Mouse (Mus musculus): ENCODE measurements at regions not wholly inside any gene's neighbourhood (a gene's known extent, or its start where the extent isn't known, plus 50 kb on each side); places are given as distances from the start of the nearest gene placed in this dataset.

GRCm38 (mm10) chr15:67792822-67793221 lies 1292.1 kb upstream of the Lrrc6 start:
- TF ChIP-seq E2F4 (IDR thresholded peaks at IDR 0.05; ENCODE audit: insufficient read depth) (no peak), POLR2AphosphoS2 (IDR thresholded peaks at IDR 0.05; ENCODE audit: insufficient read length, low read depth) (no peak), POLR2A (IDR thresholded peaks at IDR 0.05; ENCODE audit: insufficient read length, low read depth) (no peak), TCF12 (IDR thresholded peaks at IDR 0.05; ENCODE audit: insufficient read depth, poor library complexity, severe bottlenecking) (no peak), MAX (IDR thresholded peaks at IDR 0.05; ENCODE audit: low read depth) (no peak), CEBPB (IDR thresholded peaks at IDR 0.05; ENCODE audit: insufficient read depth, poor library complexity, severe bottlenecking) (no peak), MYOD1 (IDR thresholded peaks at IDR 0.05; ENCODE audit: control insufficient read depth in 1 of 3, insufficient read length in 2 of 3, low read depth in 2 of 3) (no peak), REST (IDR thresholded peaks at IDR 0.05; ENCODE audit: insufficient read depth, insufficient read length) (no peak)

Data from myocyte (in vitro differentiated cells).